Mouse (Mus musculus) forebrain, embryonic 14.5 days (tissue): Measurements from ENCODE around the gene Nacad. TPM values are rescaled to one million over a fixed set of nuclear protein-coding genes. Genes with fewer than 3 reads are reported as not detected.

Experiments used
- ATAC-seq: fragments of 200-750 bp; cut with Nextera tagmentation; 2 replicates; pipeline ENCODE4 v1.8.0; 2017; ENCODE audit warnings: mild to moderate bottlenecking, moderate library complexity
- DNase-seq: peaks from one replicate; pipeline ENCODE4 v3.0.0-alpha.2; 2015; ENCODE audit warnings: low spot score
- H3K27ac ChIP-seq: fragments of 300-500 bp; sonication (generic); 2 replicates; pipeline ENCODE4 v1.5.1; 2014; ENCODE audit warnings: low read depth, mild to moderate bottlenecking, control low read depth, low read length, moderate library complexity
- H3K27me3 ChIP-seq: fragments of 300-500 bp; sonication (generic); replicated peaks from 2 replicates; pipeline ENCODE4 v1.6.1; 2014; ENCODE audit warnings: low read length, control low read depth, mixed read lengths; ENCODE audit not compliant: control insufficient read depth, insufficient read depth
- H3K36me3 ChIP-seq: fragments of 300-500 bp; sonication (generic); 2 replicates; pipeline ENCODE4 v1.6.1; 2014; ENCODE audit warnings: low read length, control low read depth; ENCODE audit not compliant: control insufficient read depth, insufficient read depth
- H3K4me1 ChIP-seq: fragments of 300-500 bp; sonication (generic); 2 replicates; pipeline ENCODE4 v1.6.1; 2014; ENCODE audit warnings: antibody characterized with exemption, low read length, control low read depth; ENCODE audit not compliant: control insufficient read depth, insufficient read depth
- H3K4me2 ChIP-seq: fragments of 300-500 bp; sonication (generic); 2 replicates; pipeline ENCODE4 v1.6.1; 2014; ENCODE audit warnings: mild to moderate bottlenecking, control low read depth, low read length
- H3K4me3 ChIP-seq: fragments of 300-500 bp; sonication (generic); 2 replicates; pipeline ENCODE4 v1.5.1; 2014; ENCODE audit warnings: low read depth, low read length, control low read depth
- H3K9ac ChIP-seq: fragments of 300-500 bp; sonication (generic); 2 replicates; pipeline ENCODE4 v1.6.1; 2014; ENCODE audit warnings: mild to moderate bottlenecking, low read length, control low read depth, moderate library complexity
- H3K9me3 ChIP-seq: fragments of 300-500 bp; sonication (generic); replicated peaks from 2 replicates; pipeline ENCODE4 v1.6.1; 2016; ENCODE audit warnings: low read length, control low read depth, mixed read lengths; ENCODE audit not compliant: control insufficient read depth
- WGBS: fragments of 180-500 bp; shearing (Covaris S2); extraction: QIAGEN DNeasy Blood & Tissue Kit; methylation state at CpG from one replicate; pipeline ENCODE4 v1.1.7; 2014; 5-methylcytosine and 5-hydroxymethylcytosine counted together
- polyA plus RNA-seq: library from polyadenylated mRNA; unstranded; fragments of >200 nt; fragmentation: Nextera tagmentation; extraction: Ambion mirVana; gene quantifications from 2 replicates; pipeline ENCODE4 v1.2.1, GENCODE M21; 2014

Nacad gene
- polyA plus RNA-seq, 1 experiment from 2014 or later, result 49.6 TPM

GRCm38 (mm10) chr11:6593406-6593805, 12.4 kb downstream of the Nacad start:
- Histone ChIP-seq H3K9me3 (no peaks in the 10 kb centered on the region), H3K27me3 (no peaks in the 10 kb centered on the region), H3K4me1 (no peaks in the 10 kb centered on the region; the same call in 1 of the 2 replicates), H3K4me3 (no peak overlapping the region), H3K9ac (no peak overlapping the region), H3K27ac (no peak overlapping the region), H3K4me2 (no peak overlapping the region), H3K36me3 (peaks cover 97% of the 10 kb centered on the region)
- 79% methylated on average over 11 of the region's 11 CpGs for WGBS
- no peak for ATAC-seq
- no peak for DNase-seq

- Histone ChIP-seq H3K9me3 (no peaks in the 10 kb centered on the region), H3K4me3 (no peak overlapping the region), H3K9ac (no peak overlapping the region), H3K4me2 (no peak overlapping the region), H3K27me3 (no peaks in the 10 kb centered on the region), H3K4me1 (no peaks in the 10 kb centered on the region), H3K36me3 (peaks cover 78% of the 10 kb centered on the region), H3K27ac (no peak overlapping the region)
- ATAC-seq, result no peak
- 79% methylated on average over 10 of the region's 10 CpGs for WGBS
- no peak for DNase-seq
These were observed 14.7 kb downstream of the Nacad start for GRCm38 (mm10) chr11:6590933-6591675.

GRCm38 (mm10) chr11:6589838-6590237, 16.0 kb downstream of the Nacad start:
- Histone ChIP-seq H3K9me3 (no peaks in the 10 kb centered on the region), H3K4me3 (no peak overlapping the region), H3K36me3 (peaks cover 77% of the 10 kb centered on the region), H3K9ac (no peak overlapping the region), H3K4me2 (no peak overlapping the region), H3K27ac (no peak overlapping the region), H3K4me1 (no peaks in the 10 kb centered on the region), H3K27me3 (no peaks in the 10 kb centered on the region)
- ATAC-seq (no peak), DNase-seq (no peak)
- WGBS, result 95% methylated on average over 7 of the region's 7 CpGs

GRCm38 (mm10) chr11:6588295-6588694, 17.6 kb downstream of the Nacad start:
- no peaks in the 10 kb centered on the region for H3K9me3 ChIP-seq
- no peak overlapping the region for H3K4me2 ChIP-seq
- no peak overlapping the region for H3K4me3 ChIP-seq
- H3K9ac ChIP-seq, result no peak overlapping the region
- H3K36me3 ChIP-seq, result peaks cover 66% of the 10 kb centered on the region
- no peak overlapping the region for H3K27ac ChIP-seq
- 93% methylated on average over 7 of the region's 7 CpGs for whole genome bisulfite sequencing
- H3K4me1 ChIP-seq, result no peaks in the 10 kb centered on the region
- ATAC-seq, result no peak
- H3K27me3 ChIP-seq, result no peaks in the 10 kb centered on the region
- no peak for DNase-seq

GRCm38 (mm10) chr11:6587249-6587940, 18.5 kb downstream of the Nacad start:
- H3K36me3 ChIP-seq, result peaks cover 57% of the 10 kb centered on the region
- 97% methylated on average over 7 of the region's 7 CpGs for WGBS
- H3K27me3 ChIP-seq, result no peaks in the 10 kb centered on the region
- no peaks in the 10 kb centered on the region for H3K9me3 ChIP-seq
- H3K4me3 ChIP-seq, result no peak overlapping the region
- H3K27ac ChIP-seq, result no peak overlapping the region
- ATAC-seq (no peak), DNase-seq (no peak)
- no peaks in the 10 kb centered on the region for H3K4me1 ChIP-seq
- no peak overlapping the region for H3K9ac ChIP-seq
- no peak overlapping the region for H3K4me2 ChIP-seq

GRCm38 (mm10) chr11:6586660-6587059, 19.2 kb downstream of the Nacad start:
- no peak for ATAC-seq
- H3K27me3 ChIP-seq, result no peaks in the 10 kb centered on the region
- no peak overlapping the region for H3K4me3 ChIP-seq
- DNase-seq, result no peak
- H3K36me3 ChIP-seq, result peaks cover 50% of the 10 kb centered on the region
- no peak overlapping the region for H3K9ac ChIP-seq
- no peak overlapping the region for H3K4me2 ChIP-seq
- no peaks in the 10 kb centered on the region for H3K9me3 ChIP-seq
- no peak overlapping the region for H3K27ac ChIP-seq
- 87% methylated on average over 3 of the region's 3 CpGs for WGBS
- H3K4me1 ChIP-seq, result no peaks in the 10 kb centered on the region

GRCm38 (mm10) chr11:6585748-6586147, 20.1 kb downstream of the Nacad start:
- Histone ChIP-seq H3K4me1 (no peaks in the 10 kb centered on the region), H3K27ac (no peak overlapping the region), H3K4me2 (no peak overlapping the region), H3K36me3 (peaks cover 41% of the 10 kb centered on the region), H3K9me3 (no peaks in the 10 kb centered on the region), H3K4me3 (no peak overlapping the region), H3K9ac (no peak overlapping the region), H3K27me3 (no peaks in the 10 kb centered on the region)
- no peak for DNase-seq
- ATAC-seq, result no peak
- WGBS, result 89% methylated on average over 8 of the region's 8 CpGs

- DNase-seq (no peak), ATAC-seq (no peak)
- Histone ChIP-seq H3K4me3 (no peak overlapping the region), H3K4me2 (no peak overlapping the region), H3K9ac (no peak overlapping the region), H3K27ac (no peak overlapping the region), H3K36me3 (peaks cover 16% of the 10 kb centered on the region), H3K27me3 (no peaks in the 10 kb centered on the region), H3K9me3 (no peaks in the 10 kb centered on the region), H3K4me1 (no peaks in the 10 kb centered on the region)
- 87% methylated on average over 2 of the region's 2 CpGs for WGBS
These were observed 24.3 kb downstream of the Nacad start for GRCm38 (mm10) chr11:6581560-6581959.

- ATAC-seq, result peak; percentile 54
- peak; percentile 31 for DNase-seq
- no peak overlapping the region for H3K4me2 ChIP-seq
- WGBS, result 50% methylated on average over 4 of the region's 4 CpGs
- no peak overlapping the region for H3K27ac ChIP-seq
- H3K4me1 ChIP-seq, result no peaks in the 10 kb centered on the region
- peaks cover 14% of the 10 kb centered on the region for H3K36me3 ChIP-seq
- H3K27me3 ChIP-seq, result no peaks in the 10 kb centered on the region
- H3K9me3 ChIP-seq, result no peaks in the 10 kb centered on the region
- H3K4me3 ChIP-seq, result no peak overlapping the region
- no peak overlapping the region for H3K9ac ChIP-seq
These were observed 25.6 kb downstream of the Nacad start for GRCm38 (mm10) chr11:6580065-6580750.
